Mouse (Mus musculus) myocyte (in vitro differentiated cells): ENCODE data around the gene Gm29427. TPM values are rescaled to one million over a fixed set of nuclear protein-coding genes. Genes with fewer than 3 reads are reported as not detected.

Experiments used
- H3K27me3 ChIP-seq: one replicate; pipeline ENCODE4 v1.6.1; 2011; ENCODE audit not compliant: control insufficient read depth, insufficient read depth, insufficient read length
- H3K36me3 ChIP-seq: one replicate; pipeline ENCODE4 v1.6.1; 2011; ENCODE audit not compliant: control insufficient read depth, insufficient read depth
- H3K4me2 ChIP-seq: one replicate; pipeline ENCODE4 v1.6.1; 2011; ENCODE audit warnings: low read depth, control low read depth
- H3K4me3 ChIP-seq: one replicate; pipeline ENCODE4 v1.5.1; 2011; ENCODE audit warnings: mild to moderate bottlenecking, control low read depth, moderate library complexity
- H3K79me2 ChIP-seq: one replicate; pipeline ENCODE4 v1.6.1; 2011; ENCODE audit not compliant: control insufficient read depth, insufficient read depth
- H3ac ChIP-seq: one replicate; pipeline ENCODE4 v1.6.1; 2011; ENCODE audit not compliant: control insufficient read depth, insufficient read length
- CEBPB ChIP-seq: IDR thresholded peaks from 2 replicates; pipeline ENCODE4 v1.6.1; 2011; ENCODE audit warnings: mild to moderate bottlenecking, moderate library complexity; ENCODE audit not compliant: poor library complexity, insufficient read depth, severe bottlenecking
- E2F4 ChIP-seq: IDR thresholded peaks from one replicate; pipeline ENCODE4 v1.6.1; 2011; ENCODE audit warnings: mild to moderate bottlenecking, control low read depth, moderate library complexity; ENCODE audit not compliant: insufficient read depth
- MAX ChIP-seq: IDR thresholded peaks from one replicate; pipeline ENCODE4 v1.6.1; 2011; ENCODE audit warnings: low read depth, mild to moderate bottlenecking, control low read depth
- MYOD1 ChIP-seq, 3 experiments: IDR thresholded peaks; one replicate each; pipeline ENCODE4 v1.6.1; 2011; ENCODE audit warnings: control low read depth in 2 of 3, low read depth in 2 of 3, mild to moderate bottlenecking in 2 of 3, moderate library complexity in 1 of 3; ENCODE audit not compliant: insufficient read length in 2 of 3, control insufficient read depth in 1 of 3
- MYOG ChIP-seq, 3 experiments: IDR thresholded peaks; one replicate each; pipeline ENCODE4 v1.6.1; 2011; ENCODE audit warnings: control low read depth in 2 of 3, low read depth in 2 of 3, mild to moderate bottlenecking in 2 of 3; ENCODE audit not compliant: insufficient read length in 2 of 3, control insufficient read depth in 1 of 3, insufficient read depth in 1 of 3
- POLR2A ChIP-seq: IDR thresholded peaks from one replicate; pipeline ENCODE4 v1.6.1; 2011; ENCODE audit warnings: low read depth, mild to moderate bottlenecking, control low read depth, moderate library complexity; ENCODE audit not compliant: insufficient read length
- POLR2AphosphoS2 ChIP-seq: IDR thresholded peaks from one replicate; pipeline ENCODE4 v1.6.1; 2011; ENCODE audit warnings: low read depth, control low read depth; ENCODE audit not compliant: insufficient read length
- REST ChIP-seq: IDR thresholded peaks from one replicate; pipeline ENCODE4 v1.6.1; 2011; ENCODE audit warnings: mild to moderate bottlenecking, control low read depth, moderate library complexity; ENCODE audit not compliant: insufficient read depth, insufficient read length
- SRF ChIP-seq: IDR thresholded peaks from one replicate; pipeline ENCODE4 v1.6.1; 2011; ENCODE audit warnings: low read depth; ENCODE audit not compliant: control insufficient read depth, insufficient read length
- TCF12 ChIP-seq: IDR thresholded peaks from one replicate; pipeline ENCODE4 v1.6.1; 2011; ENCODE audit warnings: mild to moderate bottlenecking, control low read depth; ENCODE audit not compliant: poor library complexity, insufficient read depth, severe bottlenecking
- TCF3 ChIP-seq: IDR thresholded peaks from one replicate; pipeline ENCODE4 v1.6.1; 2011; ENCODE audit warnings: low read depth, control low read depth; ENCODE audit not compliant: insufficient read length
- USF1 ChIP-seq: IDR thresholded peaks from one replicate; pipeline ENCODE4 v1.6.1; 2011; ENCODE audit warnings: low read depth, mild to moderate bottlenecking, control low read depth, moderate library complexity
- polyA plus RNA-seq: library from polyadenylated mRNA; unstranded; fragments of >200 nt; fragmentation: generic; extraction: Trizol; gene quantifications from one replicate; pipeline ENCODE4 v1.2.1, GENCODE M21; 2012; ENCODE audit warnings: missing spikeins

Gene Gm29427
- polyA plus RNA-seq, 1 experiment = not detected

- peaks cover 18% of the 10 kb centered on the region for H3K36me3 ChIP-seq
- no peaks in the 10 kb centered on the region for H3K79me2 ChIP-seq
- H3ac ChIP-seq = no peak overlapping the region
- H3K27me3 ChIP-seq = no peaks in the 10 kb centered on the region
- H3K4me2 ChIP-seq = no peak overlapping the region
- TF ChIP-seq MYOD1 (IDR thresholded peaks at IDR 0.05; ENCODE audit: control insufficient read depth in 1 of 3, insufficient read length in 2 of 3, low read depth in 2 of 3) = no peak
- TF ChIP-seq E2F4 = no peak
- no peak for TF ChIP-seq CEBPB
- no peak for TF ChIP-seq MAX
- no peak for TF ChIP-seq TCF12
- TF ChIP-seq POLR2AphosphoS2 = no peak
- no peak for TF ChIP-seq USF1
- no peak for TF ChIP-seq POLR2A
- TF ChIP-seq SRF = no peak
- no peak for TF ChIP-seq TCF3
- no peak overlapping the region for H3K4me3 ChIP-seq
Measured at GRCm38 (mm10) chr1:130699937-130700633, 15.5 kb downstream of the Gm29427 start.

GRCm38 (mm10) chr1:130698601-130699000 lies 17.0 kb downstream of the Gm29427 start:
- no peak overlapping the region for H3K4me3 ChIP-seq
- peaks cover 15% of the 10 kb centered on the region for H3K36me3 ChIP-seq
- no peak for TF ChIP-seq POLR2AphosphoS2
- TF ChIP-seq TCF3 = no peak
- no peak for TF ChIP-seq SRF
- no peak for TF ChIP-seq REST
- TF ChIP-seq E2F4 = no peak
- no peak for TF ChIP-seq USF1
- TF ChIP-seq TCF12 = no peak
- no peak for TF ChIP-seq MAX
- no peak for TF ChIP-seq CEBPB
- TF ChIP-seq MYOG (IDR thresholded peaks at IDR 0.05; ENCODE audit: control insufficient read depth in 1 of 3, insufficient read depth in 1 of 3, insufficient read length in 2 of 3, low read depth in 2 of 3) = no peak
- no peak for TF ChIP-seq MYOD1 (IDR thresholded peaks at IDR 0.05; ENCODE audit: control insufficient read depth in 1 of 3, insufficient read length in 2 of 3, low read depth in 2 of 3)
- H3K79me2 ChIP-seq = no peaks in the 10 kb centered on the region
- no peak overlapping the region for H3ac ChIP-seq
- H3K27me3 ChIP-seq = no peaks in the 10 kb centered on the region
- H3K4me2 ChIP-seq = no peak overlapping the region

GRCm38 (mm10) chr1:130683905-130684304 lies 31.7 kb downstream of the Gm29427 start:
- H3K27me3 ChIP-seq = no peaks in the 10 kb centered on the region
- no peak for TF ChIP-seq SRF
- no peak for TF ChIP-seq E2F4
- TF ChIP-seq MYOG (IDR thresholded peaks at IDR 0.05; ENCODE audit: control insufficient read depth in 1 of 3, insufficient read depth in 1 of 3, insufficient read length in 2 of 3, low read depth in 2 of 3) = no peak
- TF ChIP-seq REST = no peak
- no peak for TF ChIP-seq MYOD1 (IDR thresholded peaks at IDR 0.05; ENCODE audit: control insufficient read depth in 1 of 3, insufficient read length in 2 of 3, low read depth in 2 of 3)
- no peak for TF ChIP-seq POLR2AphosphoS2
- TF ChIP-seq TCF12 = no peak
- TF ChIP-seq USF1 = no peak

GRCm38 (mm10) chr1:130681656-130682413 lies 33.8 kb downstream of the Gm29427 start:
- no peak overlapping the region for H3K4me3 ChIP-seq

More at GRCm38 (mm10) chr1:130683905-130684304, 31.7 kb downstream of the Gm29427 start:
- no peak overlapping the region for H3ac ChIP-seq
- no peaks in the 10 kb centered on the region for H3K36me3 ChIP-seq
- no peak overlapping the region for H3K4me3 ChIP-seq
- H3K4me2 ChIP-seq = no peak overlapping the region
- no peaks in the 10 kb centered on the region for H3K79me2 ChIP-seq

GRCm38 (mm10) chr1:130681075-130681474 lies 34.5 kb downstream of the Gm29427 start:
- H3K27me3 ChIP-seq = no peaks in the 10 kb centered on the region
- TF ChIP-seq USF1 (no peak), TCF12 (no peak), CEBPB (no peak), MYOG (IDR thresholded peaks at IDR 0.05; ENCODE audit: control insufficient read depth in 1 of 3, insufficient read depth in 1 of 3, insufficient read length in 2 of 3, low read depth in 2 of 3) (no peak), REST (no peak), MAX (no peak), TCF3 (no peak), SRF (no peak), POLR2A (no peak), POLR2AphosphoS2 (no peak), E2F4 (no peak), MYOD1 (IDR thresholded peaks at IDR 0.05; ENCODE audit: control insufficient read depth in 1 of 3, insufficient read length in 2 of 3, low read depth in 2 of 3) (no peak)

More at GRCm38 (mm10) chr1:130681656-130682413, 33.8 kb downstream of the Gm29427 start:
- TF ChIP-seq MAX (no peak), TCF12 (no peak), REST (no peak), SRF (no peak), MYOG (IDR thresholded peaks at IDR 0.05; ENCODE audit: control insufficient read depth in 1 of 3, insufficient read depth in 1 of 3, insufficient read length in 2 of 3, low read depth in 2 of 3) (no peak), TCF3 (no peak)
- no peaks in the 10 kb centered on the region for H3K27me3 ChIP-seq
- H3K4me2 ChIP-seq = no peak overlapping the region
- no peaks in the 10 kb centered on the region for H3K36me3 ChIP-seq
- H3K79me2 ChIP-seq = no peaks in the 10 kb centered on the region
- no peak overlapping the region for H3ac ChIP-seq

More at GRCm38 (mm10) chr1:130681075-130681474, 34.5 kb downstream of the Gm29427 start:
- Histone ChIP-seq H3K36me3 (no peaks in the 10 kb centered on the region), H3ac (no peak overlapping the region), H3K4me3 (no peak overlapping the region), H3K79me2 (no peaks in the 10 kb centered on the region), H3K4me2 (no peak overlapping the region)
